Mouse (Mus musculus) CH12.LX (cell line): ENCODE data around the gene Ryk. TPM values are rescaled to one million over a fixed set of nuclear protein-coding genes. Genes with fewer than 3 reads are reported as not detected.

Experiments used
- DNase-seq: peaks from one replicate; pipeline ENCODE4 v3.0.0-alpha.2; 2013; ENCODE audit errors: extremely low read depth
- H3K27ac ChIP-seq: 2 replicates; pipeline ENCODE4 v1.5.1; 2012; ENCODE audit warnings: low read depth, mild to moderate bottlenecking, control low read depth, moderate library complexity; ENCODE audit not compliant: insufficient read depth
- H3K27me3 ChIP-seq: replicated peaks from 2 replicates; pipeline ENCODE3; 2012; ENCODE audit warnings: inconsistent platforms
- H3K36me3 ChIP-seq, 2 experiments: replicated peaks in 1 of 2; 2 replicates each; pipeline versions ENCODE3 to v1.6.1; 2012; ENCODE audit warnings: inconsistent platforms in 1 of 2, low read length in 1 of 2, mild to moderate bottlenecking in 1 of 2, mixed read lengths in 1 of 2, moderate library complexity in 1 of 2; ENCODE audit not compliant: control insufficient read depth in 1 of 2, insufficient read depth in 1 of 2
- H3K4me1 ChIP-seq, 2 experiments: 2 replicates each; pipeline ENCODE4 v1.6.1; 2012; ENCODE audit warnings: inconsistent platforms in 1 of 2, moderate library complexity in 1 of 2; ENCODE audit not compliant: insufficient read depth in 2 of 2, control insufficient read depth in 1 of 2
- H3K4me2 ChIP-seq: 2 replicates; pipeline ENCODE4 v1.6.1; 2012; ENCODE audit warnings: low read depth, mild to moderate bottlenecking, control low read depth; ENCODE audit not compliant: poor library complexity, insufficient read depth, severe bottlenecking
- H3K4me3 ChIP-seq, 3 experiments: fragments of 150-350 bp in 1 of 3; sonication (generic) in 1 of 3; replicated peaks in 1 of 3; 2 replicates each; pipeline versions ENCODE3 to v1.5.1; 2011 to 2012; ENCODE audit warnings: low read depth in 2 of 3, low read length in 2 of 3, mild to moderate bottlenecking in 2 of 3, moderate library complexity in 2 of 3, control low read depth in 1 of 3, improper control_type of control experiment in 1 of 3, inconsistent platforms in 1 of 3, mixed read lengths in 1 of 3; ENCODE audit not compliant: poor library complexity in 1 of 3
- H3K79me2 ChIP-seq: replicated peaks from 2 replicates; pipeline ENCODE4 v1.6.1; 2012; ENCODE audit warnings: mild to moderate bottlenecking, moderate library complexity; ENCODE audit not compliant: control insufficient read depth, poor library complexity, insufficient read depth, severe bottlenecking; ENCODE audit errors: extremely low read depth
- H3K9ac ChIP-seq: 2 replicates; pipeline ENCODE4 v1.6.1; 2012; ENCODE audit warnings: low read depth, mild to moderate bottlenecking, control low read depth, moderate library complexity; ENCODE audit not compliant: insufficient read depth
- H3K9me3 ChIP-seq: replicated peaks from 2 replicates; pipeline ENCODE3; 2012; ENCODE audit warnings: low read length, inconsistent platforms, mixed read lengths
- CHD1 ChIP-seq: IDR thresholded peaks from 2 replicates; pipeline ENCODE4 v1.6.1; 2012; ENCODE audit warnings: low read depth, low read length, improper control_type of control experiment, inconsistent platforms
- CTCF ChIP-seq, 2 experiments: IDR thresholded peaks in 1 of 2; conservative IDR thresholded peaks in 1 of 2; 2 replicates each; pipeline ENCODE4 v1.5.1; 2011 to 2012; ENCODE audit warnings: low read depth in 2 of 2, low read length in 2 of 2, improper control_type of control experiment in 1 of 2, inconsistent platforms in 1 of 2, mild to moderate bottlenecking in 1 of 2, moderate library complexity in 1 of 2
- HCFC1 ChIP-seq: IDR thresholded peaks from 2 replicates; pipeline ENCODE4 v1.6.1; 2012; ENCODE audit warnings: low read depth, mild to moderate bottlenecking, inconsistent platforms, low read length, improper control_type of control experiment
- JUN ChIP-seq: IDR thresholded peaks from 2 replicates; pipeline ENCODE4 v1.6.1; 2011; ENCODE audit warnings: low read depth, mild to moderate bottlenecking, low read length, improper control_type of control experiment, moderate library complexity; ENCODE audit not compliant: insufficient read depth
- JUND ChIP-seq: conservative IDR thresholded peaks from 2 replicates; pipeline ENCODE4 v1.6.1; 2011; ENCODE audit warnings: low read depth, low read length, improper control_type of control experiment
- MAFK ChIP-seq: IDR thresholded peaks from 2 replicates; pipeline ENCODE4 v1.6.1; 2011; ENCODE audit warnings: low read length, improper control_type of control experiment; ENCODE audit not compliant: insufficient replicate concordance
- MAX ChIP-seq: IDR thresholded peaks from 2 replicates; pipeline ENCODE4 v1.6.1; 2011; ENCODE audit warnings: low read length, improper control_type of control experiment
- MEF2A ChIP-seq: IDR thresholded peaks from 2 replicates; pipeline ENCODE4 v1.6.1; 2014; ENCODE audit warnings: low read depth, mild to moderate bottlenecking, inconsistent platforms, low read length, improper control_type of control experiment, borderline replicate concordance
- MXI1 ChIP-seq: IDR thresholded peaks from 2 replicates; pipeline ENCODE4 v1.6.1; 2011; ENCODE audit warnings: mild to moderate bottlenecking, low read depth, low read length, improper control_type of control experiment
- MYC ChIP-seq: IDR thresholded peaks from 2 replicates; pipeline ENCODE4 v1.6.1; 2011; ENCODE audit warnings: low read depth, mild to moderate bottlenecking, improper control_type of control experiment, low read length
- NRF1 ChIP-seq: IDR thresholded peaks from 2 replicates; pipeline ENCODE4 v1.6.1; 2014; ENCODE audit warnings: low read depth, mild to moderate bottlenecking, inconsistent platforms, low read length, improper control_type of control experiment, moderate library complexity
- POLR2A ChIP-seq: IDR thresholded peaks from 2 replicates; pipeline ENCODE4 v1.6.1; 2011; ENCODE audit warnings: low read depth, mild to moderate bottlenecking, improper control_type of control experiment, low read length
- POLR2AphosphoS2 ChIP-seq: IDR thresholded peaks from 2 replicates; pipeline ENCODE4 v1.6.1; 2011; ENCODE audit warnings: low read depth, low read length, improper control_type of control experiment
- RAD21 ChIP-seq: IDR thresholded peaks from 2 replicates; pipeline ENCODE4 v1.6.1; 2011; ENCODE audit warnings: low read depth, mild to moderate bottlenecking, low read length, improper control_type of control experiment, moderate library complexity
- RCOR1 ChIP-seq: conservative IDR thresholded peaks from 2 replicates; pipeline ENCODE4 v1.6.1; 2012; ENCODE audit warnings: low read depth, mild to moderate bottlenecking, inconsistent platforms, low read length, improper control_type of control experiment
- SIN3A ChIP-seq: IDR thresholded peaks from 2 replicates; pipeline ENCODE4 v1.6.1; 2012; ENCODE audit warnings: low read length, improper control_type of control experiment, inconsistent platforms
- TBP ChIP-seq: conservative IDR thresholded peaks from 2 replicates; pipeline ENCODE4 v1.6.1; 2011; ENCODE audit warnings: low read depth, low read length, improper control_type of control experiment
- TCF12 ChIP-seq: IDR thresholded peaks from 2 replicates; pipeline ENCODE4 v1.6.1; 2014; ENCODE audit warnings: low read depth, mild to moderate bottlenecking, inconsistent platforms, low read length, improper control_type of control experiment
- USF1 ChIP-seq: IDR thresholded peaks from 2 replicates; pipeline ENCODE4 v1.6.1; 2014; ENCODE audit warnings: low read depth, mild to moderate bottlenecking, inconsistent platforms, low read length, improper control_type of control experiment
- USF2 ChIP-seq: conservative IDR thresholded peaks from 2 replicates; pipeline ENCODE4 v1.6.1; 2011; ENCODE audit warnings: low read depth, low read length, improper control_type of control experiment
- ZC3H11A ChIP-seq: IDR thresholded peaks from 2 replicates; pipeline ENCODE4 v1.6.1; 2012; ENCODE audit warnings: low read depth, mild to moderate bottlenecking, inconsistent platforms, low read length, improper control_type of control experiment
- ZKSCAN1 ChIP-seq: IDR thresholded peaks from 2 replicates; pipeline ENCODE4 v1.6.1; 2012; ENCODE audit warnings: low read depth, inconsistent platforms, low read length, improper control_type of control experiment, borderline replicate concordance
- ZMIZ1 ChIP-seq: IDR thresholded peaks from 2 replicates; pipeline ENCODE4 v1.6.1; 2012; ENCODE audit warnings: low read depth, mild to moderate bottlenecking, inconsistent platforms, low read length, improper control_type of control experiment
- dilution Hi-C: fragments of 300-500 bp; cut with MboI; formaldehyde crosslinking; loops from 2 replicates; pipeline ENCODE4 v1.14.3; 2020; ENCODE audit warnings: low sequenced_read_pairs; ENCODE audit not compliant: extremely low pct_unique_long_range_greater_than_20kb, extremely low pct_ligation_motif_present
- in situ Hi-C: fragments of 300-500 bp; cut with MboI; formaldehyde crosslinking; loops from 3 replicates; pipeline ENCODE4 v1.14.3; 2019; ENCODE audit warnings: low sequenced_read_pairs, low pct_ligation_motif_present, low pct_unique_long_range_greater_than_20kb, mixed read lengths
- polyA plus RNA-seq: library from polyadenylated mRNA; unstranded; fragments of >175 nt; gene quantifications from 2 replicates; pipeline ENCODE4 v1.2.1, GENCODE M21; 2012; ENCODE audit warnings: low read depth; ENCODE audit not compliant: insufficient read length
- total RNA-seq, 2 experiments: library from RNA; depleted of rRNA; stranded (reverse); fragments of 300-350 nt in 1 of 2; fragments of >200 nt in 1 of 2; gene quantifications; 2 replicates each; pipeline ENCODE4 v1.2.3; 2012 to 2014

The Ryk gene
- total and polyA plus RNA-seq, 3 experiments, result 12.8 to 27.2 (median 21.4) TPM

DNA sequence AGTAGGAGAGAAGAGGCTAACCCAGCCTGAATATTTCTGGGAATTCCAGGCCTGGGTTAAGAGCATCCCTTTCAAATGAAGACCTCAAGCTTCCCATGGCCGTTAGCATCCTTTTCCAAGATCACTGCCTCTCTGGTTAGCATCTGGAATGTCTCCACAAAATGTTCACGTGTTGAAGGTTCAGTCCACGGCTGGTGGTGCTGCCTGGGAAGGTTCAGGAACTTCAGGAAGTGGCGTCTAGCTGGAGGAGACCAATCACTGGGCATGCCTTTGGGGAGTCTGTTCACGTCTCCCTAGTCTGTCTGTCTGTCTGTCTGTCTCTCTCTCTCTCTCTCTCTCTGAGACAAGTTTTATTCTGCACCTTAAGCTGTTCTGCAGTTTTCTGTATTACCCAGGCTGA lies 84.8 kb downstream of the Ryk start (continued):
- TF ChIP-seq CTCF (conservative IDR thresholded peaks at IDR 0.05 in 1 of 2, IDR thresholded peaks at IDR 0.05 in 1 of 2; ENCODE audit: low read depth in 2 of 2, low read length in 2 of 2), result no peak

GRCm38 (mm10) chr9:102921791-102922190 lies 87.1 kb downstream of the Ryk start:
- Histone ChIP-seq H3K4me1 (no peaks in the 10 kb centered on the region), H3K9ac (no peak overlapping the region), H3K79me2 (no peaks in the 10 kb centered on the region), H3K36me3 (no peaks in the 10 kb centered on the region), H3K27ac (no peak overlapping the region), H3K4me3 (no peak overlapping the region), H3K4me2 (no peak overlapping the region), H3K27me3 (no peaks in the 10 kb centered on the region), H3K9me3 (no peaks in the 10 kb centered on the region)
- TF ChIP-seq SIN3A (no peak), MEF2A (no peak), NRF1 (no peak), TCF12 (no peak), MAFK (no peak), CHD1 (no peak)
- dilution Hi-C loops, result no loop called here
- DNase-seq, result no peak
- in situ Hi-C loops, result no loop called here

GRCm38 (mm10) chr9:102922866-102923434 lies 88.2 kb downstream of the Ryk start:
- no peaks in the 10 kb centered on the region for H3K4me1 ChIP-seq
- DNase-seq, result no peak
- no peaks in the 10 kb centered on the region for H3K27me3 ChIP-seq
- H3K9me3 ChIP-seq, result no peaks in the 10 kb centered on the region
- no peak overlapping the region for H3K4me2 ChIP-seq
- in situ Hi-C loops (no loop called here), dilution Hi-C loops (no loop called here)
- no peak overlapping the region for H3K27ac ChIP-seq
- H3K36me3 ChIP-seq, result no peaks in the 10 kb centered on the region
- TF ChIP-seq MYC (no peak), MEF2A (no peak), ZMIZ1 (no peak), MXI1 (no peak), RAD21 (no peak), RCOR1 (no peak), POLR2A (no peak), MAX (no peak), TBP (no peak), POLR2AphosphoS2 (no peak), USF2 (no peak), USF1 (no peak), ZC3H11A (no peak), JUND (no peak), MAFK (no peak), TCF12 (no peak), HCFC1 (no peak), JUN (no peak), ZKSCAN1 (no peak)
- no peak overlapping the region for H3K4me3 ChIP-seq
- no peaks in the 10 kb centered on the region for H3K79me2 ChIP-seq
- H3K9ac ChIP-seq, result no peak overlapping the region
